Mouse (Mus musculus): Measurements from ENCODE around the gene Mical2.

GRCm38 (mm10) chr7:112249476-112249875, 23.8 kb downstream of the Mical2 start:
- TF ChIP-seq CTCF (IDR thresholded peaks at IDR 0.05; ENCODE audit: borderline replicate concordance, extremely low read depth, insufficient read depth, insufficient read length) (no peak), POLR2A (IDR thresholded peaks at IDR 0.05; ENCODE audit: borderline replicate concordance, extremely low read depth, insufficient read depth, insufficient read length, poor library complexity, severe bottlenecking) (no peak)

Measured in brain, embryonic 14.5 days (tissue).